Mouse (Mus musculus): ENCODE data around the gene Rhox8.
"Not testable (repeated sequence)": the region's sequence is repeated elsewhere in the genome, so short reads cannot be mapped to it uniquely, and the experiment has no call there.

Gene Rhox8

GRCm38 (mm10) chrX:37878844-37879243, at the start of gene Rhox8:
Gene Rhox8, minus strand, starts transcription at chrX:37878944.
- DNase-seq (ENCODE audit: low spot score): no peak

- DNase-seq (ENCODE audit: low spot score): no peak
Measured at GRCm38 (mm10) chrX:37916311-37916710, 37.6 kb upstream of the Rhox8 start.

GRCm38 (mm10) chrX:37908581-37908980, 29.8 kb upstream of the Rhox8 start:
- DNase-seq (ENCODE audit: low spot score): no peak

- DNase-seq (ENCODE audit: low spot score): no peak
Measured at GRCm38 (mm10) chrX:37903727-37904126, 25.0 kb upstream of the Rhox8 start.

GRCm38 (mm10) chrX:37901670-37902069, 22.9 kb upstream of the Rhox8 start, which contains the start of gene Rhox9:
Gene Rhox9, minus strand, starts transcription at chrX:37901770.
- not testable (repeated sequence) for DNase-seq (ENCODE audit: low spot score)

GRCm38 (mm10) chrX:37897132-37897531, 18.4 kb upstream of the Rhox8 start, which contains the start of gene Rhox7b:
Gene Rhox7b, minus strand, starts transcription at chrX:37897232.
- DNase-seq (ENCODE audit: low spot score): not testable (repeated sequence)

- no peak for DNase-seq (ENCODE audit: low spot score)
Measured at GRCm38 (mm10) chrX:37871641-37872040, 7.1 kb downstream of the Rhox8 start.

GRCm38 (mm10) chrX:37831386-37831785, 47.4 kb downstream of the Rhox8 start, which contains the start of gene Rhox7a:
Gene Rhox7a, plus strand, starts transcription at chrX:37831686.
- DNase-seq (ENCODE audit: low spot score): not testable (repeated sequence)

- DNase-seq (ENCODE audit: low spot score): not testable (repeated sequence)
Measured at GRCm38 (mm10) chrX:37826610-37827009, 52.1 kb downstream of the Rhox8 start, which contains the start of gene Rhox6. Gene Rhox6, plus strand, starts transcription at chrX:37826910.
